23 mouse cellular contexts compared by ENCODE assay signal in genomic region chr10:79675346-79676035, GRCm38 (mm10). TPM values are rescaled to one million over a fixed set of nuclear protein-coding genes. Genes with fewer than 3 reads are reported as not detected.
DNase-seq lines count a peak whose midpoint lies in the region; ATAC-seq and TF ChIP-seq lines count a peak whose summit lies in the region.
"Had no signal": no experiment of that assay in that cellular context is flagged by ENCODE, and none has a peak within 500 bp of the region (broad histone marks: within the 10 kb centered on the region; RNA-seq: fewer than 3 reads in every experiment).

No protein-coding gene starts in this region.

- H3K4me2 ChIP-seq in lung, postnatal 0 days (replicated peaks; ENCODE audit: low read depth, low read length) = no peak overlapping the region
- H3K4me2 ChIP-seq: hindbrain, embryonic 14.5 days; intestine, embryonic 15.5 days; liver, embryonic 11.5 days had no signal

- TF ChIP-seq CTCF in lung, postnatal 0 days (IDR thresholded peaks at IDR 0.05) = peak; percentile 9; the same call in 1 of the 2 replicates
- TF ChIP-seq CTCF in lung, adult 2 months (IDR thresholded peaks at IDR 0.05; ENCODE audit: insufficient read depth, low read length) = no peak

- WGBS in lung, postnatal 0 days = 54% methylated on average over 39 of the region's 44 CpGs
- 67% methylated on average over 44 of the region's 44 CpGs for WGBS in lung, adult 2 months

- peak; percentile 16; the same call in 1 of the 2 replicates for ATAC-seq in lung, postnatal 0 days
- ATAC-seq: forebrain, embryonic 16.5 days; intestine, embryonic 15.5 days had no signal

- intact Hi-C loops in heart, postnatal 14 days (cut with DNase I) = no loop called here

- H3K27me3 ChIP-seq in lung, postnatal 0 days (replicated peaks; ENCODE audit: insufficient read depth, low read length) = no peaks in the 10 kb centered on the region
- H3K27me3 ChIP-seq: intestine, embryonic 15.5 days had no signal

- H3K9me3 ChIP-seq in lung, postnatal 0 days (ENCODE audit: low read length) = no peaks in the 10 kb centered on the region
- H3K9me3 ChIP-seq: intestine, embryonic 15.5 days had no signal

- H3K36me3 ChIP-seq in lung, postnatal 0 days (ENCODE audit: insufficient read depth, low read length) = no peaks in the 10 kb centered on the region
- H3K36me3 ChIP-seq: intestine, embryonic 15.5 days had no signal

- DNase-seq in heart, adult 11 months = peak; percentile 91
- no peak for DNase-seq in heart, postnatal 14 days
- DNase-seq in lung, postnatal 0 days (ENCODE audit: low spot score) = no peak
- no peak for DNase-seq in lung, adult 2 months
- peak; percentile 69 for DNase-seq in ES-CJ7 (ENCODE audit: low read depth, low spot score)
- peak; percentile 70 for DNase-seq in R1 (ENCODE audit: low read depth, low spot score)
- DNase-seq in layer of hippocampus, adult 8-10 months (ENCODE audit: low spot score in 2 of 2) = no peak
- DNase-seq in right cerebral cortex, adult 18-20 months = no peak
- DNase-seq: adrenal gland, adult 2 months; gastrocnemius, postnatal 36 days; kidney, adult 9 months; kidney, postnatal 25 days; lung, adult 18-20 months; lung, postnatal 36 days; right cerebral cortex, postnatal 25 days; thymus, adult 2 months had no signal

- H3K4me3 ChIP-seq in lung, postnatal 0 days (ENCODE audit: low read depth, low read length) = no peak overlapping the region
- H3K4me3 ChIP-seq in lung, adult 2 months (replicated peaks; ENCODE audit: extremely low read depth, low read depth, low read length) = no peak overlapping the region
- H3K4me3 ChIP-seq: intestine, embryonic 15.5 days had no signal

- no peak overlapping the region for H3K27ac ChIP-seq in lung, postnatal 0 days (ENCODE audit: low read length)
- H3K27ac ChIP-seq: hindbrain, embryonic 14.5 days; intestine, embryonic 15.5 days had no signal

- H3K9ac ChIP-seq in lung, postnatal 0 days (replicated peaks; ENCODE audit: low read depth) = no peak overlapping the region
- H3K9ac ChIP-seq: hindbrain, embryonic 14.5 days; intestine, embryonic 15.5 days had no signal

- H3K4me1 ChIP-seq in lung, postnatal 0 days (ENCODE audit: insufficient read depth, low read depth, low read length) = peaks cover 2% of the 10 kb centered on the region; the same call in 1 of the 2 replicates
- no peaks in the 10 kb centered on the region for H3K4me1 ChIP-seq in lung, adult 2 months (ENCODE audit: control insufficient read depth, insufficient read depth, low read length)

- TF ChIP-seq POLR2A in lung, adult 2 months (IDR thresholded peaks at IDR 0.05; ENCODE audit: borderline replicate concordance, extremely low read depth, low read depth, low read length) = no peak

- TF ChIP-seq EP300 in lung, postnatal 0 days (IDR thresholded peaks at IDR 0.05) = no peak

RNA-seq across cellular contexts. Expression of gene Tpgs1, which starts 6.3 kb away (rescaled TPM):
- total RNA-seq in heart, postnatal 14 days (2021) = 10 to 100 TPM; 21.7 to 23.0 TPM
- polyA plus RNA-seq in lung, postnatal 0 days (2015; fragmentation: Nextera tagmentation; extraction: Ambion mirVana) = 64.6 and 71.2 TPM in 2 replicates
- polyA plus RNA-seq in lung, adult 2 months (2012; rRNA removed) = 70.4 and 84.7 TPM in 2 replicates
- 10 to 100 TPM; 48.4 to 72.6 (median 64.3) TPM for total RNA-seq in layer of hippocampus, adult 8-10 months (2022)

RNA-seq across cellular contexts. Expression of gene Cdc34, which starts 6.5 kb away (rescaled TPM):
- 100 to 1,000 TPM; 158 to 159 TPM for total RNA-seq in heart, postnatal 14 days (2021)
- 52.7 and 64.3 TPM in 2 replicates for polyA plus RNA-seq in lung, postnatal 0 days (2015; fragmentation: Nextera tagmentation; extraction: Ambion mirVana)
- 112 and 121 TPM in 2 replicates for polyA plus RNA-seq in lung, adult 2 months (2012; rRNA removed)
- total RNA-seq in layer of hippocampus, adult 8-10 months (2022) = 10 to 100 TPM; 57.9 to 67.0 (median 66.1) TPM

RNA-seq across cellular contexts. Expression of gene Madcam1, which starts 11.1 kb away (rescaled TPM):
- total RNA-seq in heart, postnatal 14 days (2021) = under 1 TPM in 1 of 2 experiments, not detected in 1; 0.37 TPM
- polyA plus RNA-seq in lung, postnatal 0 days (2015; fragmentation: Nextera tagmentation; extraction: Ambion mirVana) = not detected in 2 replicates
- 0.13 TPM in 1 of 2 replicates, not detected in the other for polyA plus RNA-seq in lung, adult 2 months (2012; rRNA removed)
- not detected for total RNA-seq in layer of hippocampus, adult 8-10 months (2022)
- total RNA-seq: adrenal gland, adult 2 months; common myeloid progenitor, adult 5-6 weeks; gastrocnemius, postnatal 36 days; megakaryocyte-erythroid progenitor cell, adult 5-6 weeks had no signal
- polyA plus RNA-seq: adrenal gland, adult 2 months; urinary bladder, adult 2 months had no signal

RNA-seq across cellular contexts. Expression of gene Gzmm, which starts 13.3 kb away (rescaled TPM):
- total RNA-seq in heart, postnatal 14 days (2021) = 1 to 10 TPM; 4.5 to 5.4 TPM
- polyA plus RNA-seq in lung, postnatal 0 days (2015; fragmentation: Nextera tagmentation; extraction: Ambion mirVana) = 0.57 and 0.69 TPM in 2 replicates
- 1.5 and 1.6 TPM in 2 replicates for polyA plus RNA-seq in lung, adult 2 months (2012; rRNA removed)
- 1 to 10 TPM; 2.3 to 3.5 (median 3.3) TPM for total RNA-seq in layer of hippocampus, adult 8-10 months (2022)

RNA-seq across cellular contexts. Expression of gene Bsg, which starts 28.8 kb away (rescaled TPM):
- total RNA-seq in heart, postnatal 14 days (2021) = 1,000 to 10,000 TPM; 1,285 to 1,330 TPM
- polyA plus RNA-seq in lung, postnatal 0 days (2015; fragmentation: Nextera tagmentation; extraction: Ambion mirVana) = 1,234 and 1,299 TPM in 2 replicates
- 684 and 692 TPM in 2 replicates for polyA plus RNA-seq in lung, adult 2 months (2012; rRNA removed)
- total RNA-seq in layer of hippocampus, adult 8-10 months (2022) = 100 to 1,000 TPM; 515 to 593 (median 535) TPM

Comparison
In these comparisons a context has a peak if more than half of its experiments do, and no peak if none do; other contexts are left out.
1. DNase-seq: peak in heart, adult 11 months (single experiment), ES-CJ7 (single experiment) and R1 (single experiment); none in heart, postnatal 14 days (0 of 2), lung, postnatal 0 days (single experiment), lung, adult 2 months (single experiment), layer of hippocampus, adult 8-10 months (0 of 2) and right cerebral cortex, adult 18-20 months (single experiment).